Mouse (Mus musculus) heart, adult 2 months (tissue): ENCODE results near the gene Bnip2.

ENCODE experiments used
- CTCF ChIP-seq: fragments of 200-600 bp; IDR thresholded peaks from 2 replicates; pipeline ENCODE4 v1.8.1; 2022; ENCODE audit warnings: antibody characterized with exemption, mild to moderate bottlenecking, moderate library complexity
- EP300 ChIP-seq: fragments of 200-500 bp; IDR thresholded peaks from 2 replicates; pipeline ENCODE4 v1.6.1; 2011; ENCODE audit warnings: low read depth, low read length, control low read depth; ENCODE audit not compliant: insufficient read depth
- POLR2A ChIP-seq: fragments of 200-500 bp; IDR thresholded peaks from 2 replicates; pipeline ENCODE4 v1.6.1; 2011; ENCODE audit warnings: mild to moderate bottlenecking, low read depth, low read length, control low read depth; ENCODE audit not compliant: insufficient read depth

DNA sequence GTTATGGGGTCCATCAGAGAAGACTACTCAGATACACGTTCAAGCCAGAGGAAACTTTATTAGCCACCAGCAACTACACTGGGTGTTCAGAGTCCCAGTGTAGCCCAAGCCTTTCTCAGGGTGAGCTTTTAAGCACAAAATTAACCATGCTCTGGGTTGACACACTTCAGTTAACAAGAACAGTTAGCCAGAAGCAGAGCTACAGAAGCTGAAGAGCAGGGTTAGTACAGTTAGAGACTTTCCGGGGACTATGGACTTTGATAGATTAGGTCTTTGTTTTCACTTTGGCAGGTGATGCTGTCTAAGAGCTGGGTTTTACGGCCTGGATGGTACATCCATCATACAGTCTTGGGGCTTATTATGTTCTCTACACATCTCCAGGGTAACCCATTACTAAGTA, 63.5 kb downstream of the Bnip2 start:
- TF ChIP-seq CTCF, result no peak
- no peak for TF ChIP-seq POLR2A
- TF ChIP-seq EP300, result no peak
